Mouse (Mus musculus) liver, embryonic 13.5 days (tissue): Measurements from ENCODE around the gene Lsm7. TPM values are rescaled to one million over a fixed set of nuclear protein-coding genes. Genes with fewer than 3 reads are reported as not detected.

Experiments
- ATAC-seq: fragments of 200-750 bp; cut with Nextera tagmentation; 2 replicates; pipeline ENCODE4 v1.8.0; 2017; ENCODE audit warnings: low read depth, mild to moderate bottlenecking, moderate number of reproducible peaks, moderate library complexity
- DNase-seq: peaks from one replicate; pipeline ENCODE4 v3.0.0; 2022
- H3K27ac ChIP-seq: fragments of 300-500 bp; sonication (generic); 2 replicates; pipeline ENCODE4 v1.5.1; 2015; ENCODE audit warnings: moderate library complexity, mild to moderate bottlenecking, inconsistent platforms
- H3K27me3 ChIP-seq: fragments of 300-500 bp; sonication (generic); 2 replicates; pipeline ENCODE4 v1.6.1; 2015; ENCODE audit warnings: mild to moderate bottlenecking, inconsistent platforms
- H3K36me3 ChIP-seq: fragments of 300-500 bp; sonication (generic); 2 replicates; pipeline ENCODE4 v1.6.1; 2015; ENCODE audit warnings: mild to moderate bottlenecking, inconsistent platforms
- H3K4me1 ChIP-seq: fragments of 300-500 bp; sonication (generic); replicated peaks from 2 replicates; pipeline ENCODE4 v1.6.1; 2015; ENCODE audit warnings: inconsistent platforms
- H3K4me2 ChIP-seq: fragments of 300-500 bp; sonication (generic); 2 replicates; pipeline ENCODE4 v1.6.1; 2015; ENCODE audit warnings: inconsistent platforms, mild to moderate bottlenecking, moderate library complexity
- H3K4me3 ChIP-seq: fragments of 300-500 bp; sonication (generic); replicated peaks from 2 replicates; pipeline ENCODE4 v1.5.1; 2015; ENCODE audit warnings: mild to moderate bottlenecking, inconsistent platforms
- H3K9ac ChIP-seq: fragments of 300-500 bp; sonication (generic); 2 replicates; pipeline ENCODE4 v1.6.1; 2015; ENCODE audit warnings: mild to moderate bottlenecking, inconsistent platforms
- H3K9me3 ChIP-seq: fragments of 300-500 bp; sonication (generic); replicated peaks from 2 replicates; pipeline ENCODE4 v1.6.1; 2016; ENCODE audit warnings: inconsistent platforms
- WGBS: fragments of 180-500 bp; shearing (Covaris S2); methylation state at CpG from one replicate; pipeline ENCODE4 v1.1.7; 2015; ENCODE audit not compliant: insufficient replicate concordance; 5-methylcytosine and 5-hydroxymethylcytosine counted together
- polyA plus RNA-seq: library from polyadenylated mRNA; unstranded; fragments of >200 nt; fragmentation: Nextera tagmentation; extraction: Ambion mirVana; gene quantifications from 2 replicates; pipeline ENCODE4 v1.2.1, GENCODE M21; 2015

The Lsm7 gene
- polyA plus RNA-seq, 1 experiment from 2014 or later, result 208 TPM

DNA sequence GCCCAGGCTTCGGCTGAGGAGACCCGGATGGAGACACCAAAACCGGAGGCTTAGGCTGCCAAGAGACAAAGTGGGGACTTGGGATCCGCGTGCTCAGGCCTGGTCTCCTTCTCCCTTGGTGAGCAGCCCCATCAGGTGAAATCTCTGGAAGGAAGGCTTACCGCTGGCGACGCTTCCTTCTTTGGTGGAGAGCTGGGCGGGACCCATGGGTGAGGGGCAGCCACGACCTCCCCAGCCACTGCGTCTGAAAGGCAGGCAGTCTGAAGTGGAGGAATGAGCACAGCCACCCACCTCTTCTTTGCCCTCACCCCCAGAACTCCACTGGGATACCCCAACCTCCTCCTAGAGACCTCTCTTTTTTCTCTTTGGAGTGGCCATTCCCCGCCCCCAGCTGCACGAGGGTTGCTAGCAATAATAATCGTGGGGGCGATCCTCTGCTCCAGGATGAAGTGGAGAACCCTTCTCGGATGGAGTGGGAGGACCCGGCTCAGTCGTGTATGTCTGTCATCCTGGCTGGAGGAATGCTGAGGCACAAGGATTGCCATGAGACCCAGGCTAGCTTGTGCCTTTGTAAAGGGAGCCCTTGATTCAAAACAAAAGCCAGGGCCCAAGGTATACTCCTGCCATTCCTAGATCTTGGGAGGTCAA lies 45.9 kb downstream of the Lsm7 start:
- ATAC-seq (no peak), DNase-seq (no peak)
- no peak overlapping the region for H3K9ac ChIP-seq
- H3K4me1 ChIP-seq, result peaks cover 59% of the 10 kb centered on the region
- H3K4me2 ChIP-seq, result peak overlapping the region; percentile 82
- peak overlapping the region; percentile 16 for H3K4me3 ChIP-seq
- H3K36me3 ChIP-seq, result peaks cover 15% of the 10 kb centered on the region
- no peaks in the 10 kb centered on the region for H3K9me3 ChIP-seq
- 8% methylated on average over 18 of the region's 18 CpGs for WGBS
- no peak overlapping the region for H3K27ac ChIP-seq
- peaks cover 73% of the 10 kb centered on the region for H3K27me3 ChIP-seq

DNA sequence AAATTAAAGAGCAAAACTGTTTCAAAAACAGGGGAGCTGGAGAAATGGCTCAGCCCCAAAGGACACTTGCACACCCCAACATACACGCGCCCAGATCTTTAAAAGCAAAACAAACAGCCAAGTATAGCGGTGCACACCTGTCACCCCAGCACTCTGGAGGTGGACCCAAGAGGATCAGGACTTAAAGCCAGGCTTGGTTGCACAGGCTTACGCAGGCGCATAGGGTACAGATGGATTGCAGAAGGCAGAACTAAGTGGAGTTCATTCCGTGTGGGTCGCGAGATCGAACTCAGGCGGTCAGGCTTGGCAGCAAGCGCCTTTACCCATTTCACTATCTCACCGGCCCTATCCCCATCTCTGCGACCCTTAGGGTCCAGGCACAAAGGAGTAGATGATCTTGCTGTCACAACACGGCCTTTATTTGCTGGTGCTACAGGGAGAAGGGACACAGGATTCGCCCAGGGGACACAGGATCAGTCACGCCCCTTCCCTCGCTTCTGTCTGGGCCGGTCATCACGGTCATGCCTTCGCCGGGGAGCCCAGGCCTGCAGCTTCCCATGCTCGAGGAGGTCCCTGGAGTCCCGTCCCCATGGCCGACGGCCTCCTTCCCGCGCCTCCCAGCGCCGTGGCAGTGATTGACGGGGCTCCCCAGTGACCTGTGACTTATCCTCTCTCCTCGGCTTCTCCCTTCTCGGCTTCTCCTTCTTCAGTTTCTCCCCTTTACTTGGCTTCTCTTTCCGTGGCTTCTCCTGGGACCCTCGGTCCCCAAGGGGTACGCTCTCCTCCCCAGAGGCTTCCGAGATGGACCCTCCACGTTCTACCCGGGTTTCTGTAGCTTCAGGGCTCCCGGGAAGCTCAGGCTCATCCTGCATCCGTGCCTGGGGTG lies 46.7 kb downstream of the Lsm7 start:
- 20% methylated on average over 40 of the region's 40 CpGs for WGBS
- no peak for ATAC-seq
- Histone ChIP-seq H3K9ac (peak overlapping the region; percentile 67; the same call in 1 of the 2 replicates), H3K4me2 (peak overlapping the region; percentile 82), H3K4me3 (peak overlapping the region; percentile 16), H3K36me3 (peaks cover 23% of the 10 kb centered on the region), H3K27me3 (peaks cover 70% of the 10 kb centered on the region), H3K27ac (no peak overlapping the region), H3K4me1 (peaks cover 59% of the 10 kb centered on the region), H3K9me3 (no peaks in the 10 kb centered on the region)
- no peak for DNase-seq

GRCm38 (mm10) chr10:80807057-80807627 lies 47.9 kb downstream of the Lsm7 start:
- H3K9me3 ChIP-seq, result no peaks in the 10 kb centered on the region
- WGBS, result under 1% methylated on average over 58 of the region's 58 CpGs
- peak overlapping the region; percentile 82 for H3K4me2 ChIP-seq
- peak overlapping the region; percentile 60 for H3K4me3 ChIP-seq
- peak; percentile 28; the same call in 1 of the 2 replicates for ATAC-seq
- H3K27ac ChIP-seq, result peak overlapping the region; percentile 39
- peak; percentile 46 for DNase-seq
- peaks cover 59% of the 10 kb centered on the region for H3K4me1 ChIP-seq
- peaks cover 35% of the 10 kb centered on the region for H3K36me3 ChIP-seq
- H3K9ac ChIP-seq, result peak overlapping the region; percentile 67
- peaks cover 61% of the 10 kb centered on the region for H3K27me3 ChIP-seq

GRCm38 (mm10) chr10:80806341-80807056 lies 48.5 kb downstream of the Lsm7 start:
- Histone ChIP-seq H3K36me3 (peaks cover 41% of the 10 kb centered on the region), H3K27me3 (peaks cover 54% of the 10 kb centered on the region), H3K27ac (peak overlapping the region; percentile 39), H3K4me2 (peak overlapping the region; percentile 82), H3K9ac (peak overlapping the region; percentile 67), H3K4me1 (peaks cover 60% of the 10 kb centered on the region), H3K4me3 (peak overlapping the region; percentile 60), H3K9me3 (no peaks in the 10 kb centered on the region)
- peak; percentile 9; the same call in 1 of the 2 replicates for ATAC-seq
- WGBS, result 60% methylated on average over 34 of the region's 34 CpGs
- no peak for DNase-seq

GRCm38 (mm10) chr10:80805925-80806324 lies 49.1 kb downstream of the Lsm7 start:
- H3K27me3 ChIP-seq, result peaks cover 49% of the 10 kb centered on the region
- WGBS, result 15% methylated on average over 3 of the region's 3 CpGs
- peak overlapping the region; percentile 82; the same call in 1 of the 2 replicates for H3K4me2 ChIP-seq
- H3K36me3 ChIP-seq, result peaks cover 47% of the 10 kb centered on the region
- no peaks in the 10 kb centered on the region for H3K9me3 ChIP-seq
- H3K27ac ChIP-seq, result no peak overlapping the region; the same call in 1 of the 2 replicates
- ATAC-seq, result peak; percentile 66
- no peak overlapping the region for H3K9ac ChIP-seq
- peaks cover 66% of the 10 kb centered on the region for H3K4me1 ChIP-seq
- DNase-seq, result peak; percentile 72
- H3K4me3 ChIP-seq, result no peak overlapping the region

GRCm38 (mm10) chr10:80805322-80805721 lies 49.7 kb downstream of the Lsm7 start:
- Histone ChIP-seq H3K27me3 (peaks cover 43% of the 10 kb centered on the region), H3K9ac (no peak overlapping the region), H3K4me3 (no peak overlapping the region), H3K4me1 (peaks cover 70% of the 10 kb centered on the region), H3K27ac (0 out of 2 replicates have a peak overlapping the region, but pooled peaks have one; percentile 10), H3K4me2 (no peak overlapping the region), H3K9me3 (no peaks in the 10 kb centered on the region), H3K36me3 (peaks cover 52% of the 10 kb centered on the region)
- ATAC-seq, result no peak
- WGBS, result 75% methylated on average over 5 of the region's 5 CpGs
- DNase-seq, result no peak

DNA sequence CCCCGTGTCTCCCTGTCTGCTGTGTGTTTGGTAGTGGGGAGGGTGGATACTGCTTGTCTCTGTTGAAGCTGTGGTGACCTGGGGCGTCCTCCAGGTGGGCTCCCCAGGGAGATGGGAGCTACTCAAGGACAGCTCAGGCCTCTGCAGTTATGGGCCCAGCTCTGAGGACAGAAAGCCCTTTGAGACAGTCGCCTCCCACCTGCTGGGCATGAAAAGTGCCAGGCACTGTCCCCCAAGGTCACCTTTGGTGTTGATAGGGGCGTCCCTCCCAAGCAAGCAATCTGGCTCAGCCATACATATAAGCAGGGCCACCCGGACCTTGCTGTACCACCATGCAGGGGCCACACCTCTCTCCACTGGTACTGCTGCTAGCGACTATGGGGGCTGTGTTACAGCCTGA lies 50.1 kb downstream of the Lsm7 start, which contains the start of gene Amh:
Amh (plus strand) TSS at position 328 of the 400 bp plus-strand sequence.
- Histone ChIP-seq H3K9me3 (no peaks in the 10 kb centered on the region), H3K4me3 (no peak within 1 kb of the TSS), H3K9ac (no peak within 1 kb of the TSS), H3K4me1 (peaks cover 70% of the 10 kb centered on the region), H3K4me2 (0 out of 2 replicates have a peak within 1 kb of the TSS, but pooled peaks have one; percentile 82), H3K36me3 (peaks cover 55% of the 10 kb centered on the region), H3K27me3 (peaks cover 39% of the 10 kb centered on the region), H3K27ac (peak within 1 kb of the TSS; percentile 10; the same call in 1 of the 2 replicates)
- DNase-seq (no peak), ATAC-seq (no peak)
- 58% methylated on average over 6 of the region's 6 CpGs for WGBS

- Histone ChIP-seq H3K27ac (no peak overlapping the region), H3K4me3 (no peak overlapping the region), H3K4me1 (peaks cover 73% of the 10 kb centered on the region), H3K27me3 (peaks cover 33% of the 10 kb centered on the region), H3K36me3 (peaks cover 55% of the 10 kb centered on the region), H3K9me3 (no peaks in the 10 kb centered on the region), H3K4me2 (no peak overlapping the region), H3K9ac (no peak overlapping the region)
- ATAC-seq, result no peak
- DNase-seq, result no peak
- WGBS, result 95% methylated on average over 2 of the region's 2 CpGs
Observed at GRCm38 (mm10) chr10:80804340-80804739, 50.7 kb downstream of the Lsm7 start.

DNA sequence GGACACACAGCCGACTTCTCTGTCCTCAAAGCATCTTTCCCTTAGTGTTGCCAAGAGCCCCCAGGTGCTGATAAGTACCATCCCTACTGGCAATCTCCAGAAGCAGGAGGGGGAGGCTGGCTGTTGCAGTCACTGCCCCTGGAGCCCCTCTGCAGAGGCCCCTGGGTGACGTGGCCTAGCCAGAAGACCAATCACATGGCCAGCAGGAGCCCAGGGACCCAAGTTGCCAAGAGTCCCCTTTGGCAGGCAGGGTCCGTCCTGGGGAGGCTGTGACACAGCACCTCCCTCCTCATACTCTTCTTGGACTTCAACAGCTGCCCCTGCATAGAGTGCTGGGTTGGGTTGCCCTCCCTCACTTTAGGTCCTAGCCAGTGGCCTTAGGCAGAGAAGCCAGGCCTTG lies 52.0 kb downstream of the Lsm7 start:
- no peak for ATAC-seq
- Histone ChIP-seq H3K27ac (no peak overlapping the region), H3K4me2 (no peak overlapping the region), H3K4me3 (no peak overlapping the region), H3K36me3 (peaks cover 55% of the 10 kb centered on the region), H3K9me3 (no peaks in the 10 kb centered on the region), H3K9ac (no peak overlapping the region), H3K4me1 (peaks cover 62% of the 10 kb centered on the region), H3K27me3 (peaks cover 19% of the 10 kb centered on the region)
- no peak for DNase-seq
- WGBS, result 78% methylated on average over 3 of the region's 3 CpGs
